Mouse (Mus musculus): ENCODE measurements around the gene Zbed4.
"Not testable (repeated sequence)": the region's sequence is repeated elsewhere in the genome, so short reads cannot be mapped to it uniquely, and the experiment has no call there.

Gene Zbed4

DNA sequence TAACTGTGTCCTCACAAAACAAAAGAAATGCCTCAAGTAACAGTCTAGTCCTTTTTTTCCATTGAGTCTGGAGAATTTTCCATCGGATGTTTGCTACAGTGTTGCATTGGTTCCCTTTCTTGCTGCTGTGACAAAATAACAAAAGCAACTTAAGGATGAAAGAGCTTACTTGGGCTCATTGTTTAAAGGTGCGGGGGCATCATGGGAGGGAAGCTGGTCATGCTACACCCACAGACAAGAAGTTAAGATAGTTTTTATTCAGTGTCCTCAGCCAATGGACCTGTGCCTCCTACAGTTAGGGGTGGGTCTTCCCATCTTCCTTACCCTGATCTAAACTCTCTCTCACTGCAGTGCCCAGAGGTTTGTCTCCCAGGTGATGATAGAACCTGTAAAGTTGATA is 13.0 kb upstream of the Zbed4 start:
- in situ Hi-C loops (cut with MboI, MseI), result no loop called here

DNA sequence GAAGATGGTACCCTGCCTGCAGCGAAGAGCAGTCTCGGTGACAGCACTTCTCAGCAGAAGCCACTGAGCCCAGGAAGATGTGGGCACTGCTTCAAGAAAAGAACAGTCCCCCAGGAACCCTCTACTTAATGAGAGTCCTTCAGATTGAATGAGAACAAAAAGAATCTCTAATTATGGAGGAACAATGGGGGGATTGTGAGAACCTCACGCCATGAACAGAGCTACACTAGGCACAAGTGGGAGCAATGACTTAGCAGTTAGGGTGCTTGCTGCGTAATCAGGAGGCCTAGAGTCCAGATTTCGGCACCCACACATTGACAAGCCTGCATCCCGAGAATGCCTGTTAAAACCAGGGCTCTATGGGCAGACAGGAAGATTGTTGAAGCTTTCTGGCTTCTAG is 10.1 kb upstream of the Zbed4 start:
- in situ Hi-C loops (cut with MboI, MseI), result no loop called here

DNA sequence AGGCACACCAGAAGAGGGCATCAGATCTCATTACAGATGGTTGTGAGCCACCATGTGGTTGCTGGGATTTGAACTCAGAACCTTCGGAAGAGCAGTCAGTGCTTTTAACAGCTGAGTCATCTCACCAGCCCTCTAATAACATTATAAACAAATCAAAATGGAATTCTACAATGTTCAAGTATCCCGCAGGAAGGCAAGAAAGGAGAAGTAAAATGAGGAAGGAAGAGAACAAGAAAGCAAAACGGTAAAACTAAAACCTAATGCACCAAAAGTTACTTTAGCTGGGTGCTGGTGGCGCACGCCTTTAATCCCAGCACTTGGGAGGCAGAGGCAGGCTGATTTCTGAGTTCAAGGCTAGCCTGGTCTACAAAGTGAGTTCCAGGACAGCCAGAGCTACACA is 8.1 kb upstream of the Zbed4 start:
- in situ Hi-C loops (cut with MboI, MseI), result not testable (repeated sequence)

DNA sequence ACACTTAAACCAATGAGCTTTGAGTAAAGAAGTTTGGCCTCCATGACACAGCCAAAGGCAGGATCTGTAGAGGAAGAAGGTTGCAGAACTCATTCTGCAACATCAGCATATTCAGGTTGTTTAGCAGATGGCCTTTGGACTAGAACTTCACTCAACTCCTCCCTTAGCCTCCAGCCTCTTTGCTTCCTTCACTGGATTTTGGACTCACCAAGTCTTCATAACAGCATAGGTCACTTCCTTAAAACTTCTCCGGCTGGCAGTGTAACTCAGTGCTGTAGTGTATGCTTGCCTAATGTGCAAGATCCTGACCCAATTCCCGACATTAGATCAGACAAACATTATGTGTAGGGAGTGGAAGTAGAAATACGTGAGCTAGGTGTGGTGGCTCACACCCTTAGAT is 6.1 kb upstream of the Zbed4 start:
- in situ Hi-C loops (cut with MboI, MseI), result no loop called here

DNA sequence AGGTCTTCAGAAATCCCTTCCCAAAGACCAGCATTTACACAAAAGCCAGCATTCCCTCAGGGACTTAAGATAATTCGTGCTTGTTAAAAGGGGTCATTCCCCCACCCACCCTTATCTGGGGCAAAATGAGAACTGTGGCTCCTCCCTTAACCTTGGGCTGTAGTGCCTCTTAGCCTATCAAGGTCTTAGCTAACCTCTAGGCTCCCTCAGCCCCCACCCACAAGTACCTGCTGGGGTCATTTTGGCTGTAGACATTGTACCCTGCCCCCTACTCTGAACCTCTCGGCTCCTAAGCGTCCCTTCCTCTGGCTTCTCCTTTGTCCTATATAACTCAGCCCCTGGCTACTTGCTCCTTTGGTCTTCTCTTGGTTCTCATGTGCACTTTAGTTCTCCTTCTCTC is 5.5 kb upstream of the Zbed4 start:
- in situ Hi-C loops (cut with MboI, MseI), result no loop called here

DNA sequence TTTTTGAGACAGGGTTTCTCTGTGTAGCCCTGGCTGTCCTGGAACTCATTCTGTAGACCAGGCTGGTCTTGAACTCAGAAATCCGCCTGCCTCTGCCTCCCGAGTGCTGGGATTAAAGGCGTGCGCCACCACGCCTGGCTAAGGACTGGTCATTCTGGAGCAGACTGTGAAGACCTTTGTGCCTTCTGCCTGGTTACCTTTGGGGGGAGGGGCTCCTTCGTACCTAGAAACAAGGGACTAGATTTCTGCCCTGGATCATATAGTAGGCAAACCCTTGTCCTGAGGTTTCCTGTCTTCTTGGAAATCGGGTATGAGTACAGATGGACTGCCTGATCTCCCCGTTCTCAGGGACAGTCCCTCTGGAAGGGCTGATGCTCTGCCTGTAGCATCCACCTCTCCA is 1.8 kb upstream of the Zbed4 start:
- in situ Hi-C loops (cut with MboI, MseI), result not testable (repeated sequence)

DNA sequence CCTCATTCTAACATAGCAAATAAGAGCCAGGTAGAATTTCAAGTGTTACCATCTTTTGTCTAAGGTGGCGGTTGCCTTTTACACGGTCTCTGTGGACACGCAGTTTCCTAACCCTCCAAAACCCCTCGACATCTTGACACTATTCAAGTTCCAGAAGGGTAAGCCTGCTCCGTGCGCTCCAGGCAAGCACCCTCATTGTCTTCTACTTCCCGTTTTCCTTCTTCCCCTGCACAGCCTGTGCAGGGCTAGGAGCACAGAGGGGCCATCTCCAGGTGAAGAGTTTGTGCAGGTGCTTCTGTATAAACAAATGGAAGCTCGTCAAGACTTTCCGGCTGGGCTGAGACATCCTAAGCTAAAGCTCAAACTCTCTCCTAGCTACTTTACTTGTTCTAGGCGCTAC is 1.4 kb upstream of the Zbed4 start:
- in situ Hi-C loops (cut with MboI, MseI), result no loop called here

DNA sequence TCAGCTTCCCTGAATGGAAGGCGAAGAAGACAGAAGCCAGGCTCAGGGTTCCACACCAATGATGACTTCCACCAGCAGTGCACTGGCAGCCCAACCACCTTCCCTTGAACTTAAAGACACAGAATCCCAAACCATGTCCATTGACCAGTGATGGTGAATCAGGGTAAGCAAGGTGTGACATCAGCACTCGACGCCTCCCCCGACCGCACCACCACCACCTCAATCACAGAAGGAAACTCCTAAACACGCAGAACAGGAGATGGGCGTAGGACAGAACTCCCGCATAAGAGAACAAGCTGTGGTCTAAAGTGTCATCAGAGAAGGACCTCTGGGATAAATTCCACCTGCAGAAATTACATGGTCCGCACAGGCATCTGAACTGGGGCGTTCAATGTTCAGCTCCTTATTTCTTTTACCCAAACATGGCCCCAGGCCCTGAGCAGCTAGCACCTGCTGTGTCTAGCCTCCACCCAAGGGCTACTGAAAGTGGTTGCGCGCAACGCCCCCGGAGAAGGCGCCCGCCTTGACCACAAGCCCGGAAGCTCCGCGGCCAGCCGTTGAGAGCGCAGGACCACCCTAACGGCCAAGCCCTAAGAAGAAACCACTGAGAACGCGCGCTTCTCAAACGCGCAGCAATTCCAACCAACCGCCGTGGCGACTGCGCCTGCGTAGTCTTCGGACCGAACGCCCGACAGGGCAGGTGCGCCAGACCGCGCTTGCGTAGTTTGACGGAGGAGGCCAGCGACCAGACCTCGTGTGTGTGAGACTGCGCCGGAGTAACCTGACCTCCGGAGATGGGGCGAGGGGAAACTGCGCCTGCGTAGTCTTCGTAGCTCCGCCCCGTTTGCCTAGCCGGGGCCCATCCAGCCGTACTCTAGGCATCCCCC is 540 bp upstream of the Zbed4 start:
- in situ Hi-C loops (cut with MboI, MseI), result no loop called here

DNA sequence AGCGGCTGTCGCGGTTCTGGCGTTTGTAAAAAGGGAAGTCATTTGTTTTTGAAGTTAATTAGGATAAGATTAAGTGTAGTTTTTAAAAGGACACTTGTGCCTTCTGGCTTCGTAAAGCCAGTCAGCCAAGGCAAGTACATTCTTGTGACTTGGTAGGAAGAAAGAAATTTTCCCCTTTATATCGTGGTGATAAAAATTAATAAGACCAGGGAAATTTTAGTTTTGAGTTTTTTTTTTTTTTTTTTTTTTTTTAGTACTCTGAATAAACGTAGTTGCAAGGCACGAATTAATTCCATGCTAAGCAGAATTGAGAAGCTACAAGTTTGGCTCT is 908 bp downstream of the Zbed4 start:
- in situ Hi-C loops (cut with MboI, MseI), result no loop called here

DNA sequence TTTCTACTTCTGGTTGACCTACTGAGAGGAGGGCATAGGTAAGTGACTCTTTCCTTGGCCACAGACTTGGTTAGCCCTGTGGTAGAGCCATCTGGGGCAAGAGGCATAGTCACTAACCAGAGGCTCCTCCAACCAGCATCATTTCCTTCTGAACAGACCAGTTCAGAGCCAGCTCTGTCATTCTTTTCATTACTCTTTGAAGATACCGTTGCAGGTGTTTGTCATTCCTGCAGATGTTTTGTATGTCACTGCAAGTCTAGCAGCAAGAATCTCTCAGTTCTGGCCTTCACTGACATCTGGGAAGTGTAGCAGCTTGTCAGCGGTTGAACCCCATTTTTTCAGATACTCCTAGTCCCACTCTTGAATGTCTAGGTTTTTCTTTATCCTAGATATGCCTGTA is 3.4 kb downstream of the Zbed4 start:
- in situ Hi-C loops (cut with MboI, MseI), result loop anchor here (5.0 kb wide), 1 partner anchor 67 kb away; no protein-coding TSS in a partner anchor

DNA sequence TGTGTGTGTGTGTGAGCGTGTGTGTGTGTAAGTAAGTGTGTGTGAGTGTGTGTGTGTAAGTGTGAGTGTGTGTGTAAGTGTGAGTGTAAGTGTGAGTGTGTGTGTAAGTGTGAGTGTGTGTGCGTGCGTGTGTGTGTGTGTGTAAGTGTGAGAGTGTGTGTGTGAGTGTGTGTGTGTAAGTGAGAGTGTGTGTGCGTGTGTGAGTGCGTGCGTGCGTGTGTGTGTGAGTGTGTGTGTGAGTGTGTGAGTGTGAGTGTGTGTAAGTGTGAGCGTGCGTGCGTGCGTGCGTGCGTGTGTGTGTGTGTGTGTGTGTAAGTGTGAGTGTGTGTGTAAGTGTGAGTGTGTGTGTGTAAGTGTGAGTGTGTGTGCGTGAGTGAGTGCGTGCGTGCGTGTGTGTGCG is 4.3 kb downstream of the Zbed4 start:
- in situ Hi-C loops (cut with MboI, MseI), result loop anchor here (5.0 kb wide), 1 partner anchor 67 kb away; no protein-coding TSS in a partner anchor

DNA sequence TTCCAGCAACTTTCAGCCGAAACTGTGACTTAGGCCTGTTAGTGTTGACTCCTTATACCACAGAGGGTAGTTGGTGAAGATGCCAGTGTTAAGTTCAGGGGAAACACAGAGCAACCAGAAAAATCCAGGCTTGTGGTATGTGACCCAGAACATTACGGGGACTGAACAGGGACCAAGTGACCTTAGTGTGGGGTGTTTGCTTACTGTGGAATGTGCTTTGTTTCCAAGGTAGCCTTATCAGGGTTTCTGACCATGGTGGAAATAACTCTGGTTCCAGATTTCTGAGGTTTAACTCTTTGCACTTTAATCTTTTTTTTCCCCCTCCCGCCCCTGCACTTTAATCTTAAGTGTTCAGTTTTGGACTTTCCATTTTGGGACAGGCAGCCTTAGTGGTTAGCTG is 6.6 kb downstream of the Zbed4 start:
- in situ Hi-C loops (cut with MboI, MseI), result loop anchor here (5.0 kb wide), 1 partner anchor 64 kb away; no protein-coding TSS in a partner anchor

DNA sequence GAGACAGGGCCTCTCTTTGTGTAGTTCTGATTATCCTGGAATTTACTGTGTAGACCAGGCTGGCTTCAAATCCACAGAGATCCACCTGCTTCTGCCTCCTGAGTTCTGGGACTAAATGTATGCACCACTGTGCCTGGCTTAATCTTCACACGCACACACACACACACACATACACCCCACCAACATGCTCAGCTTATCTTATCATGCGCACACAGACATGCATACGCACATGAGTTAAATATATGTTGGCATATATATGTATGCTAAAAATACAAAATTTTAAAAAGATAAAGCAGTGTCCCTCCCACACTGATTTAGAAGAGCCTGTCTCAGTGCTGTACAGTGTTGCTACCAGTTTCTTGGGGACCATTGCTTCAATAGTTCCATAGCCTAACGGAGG is 10.1 kb downstream of the Zbed4 start:
- in situ Hi-C loops (cut with MboI, MseI), result no loop called here

DNA sequence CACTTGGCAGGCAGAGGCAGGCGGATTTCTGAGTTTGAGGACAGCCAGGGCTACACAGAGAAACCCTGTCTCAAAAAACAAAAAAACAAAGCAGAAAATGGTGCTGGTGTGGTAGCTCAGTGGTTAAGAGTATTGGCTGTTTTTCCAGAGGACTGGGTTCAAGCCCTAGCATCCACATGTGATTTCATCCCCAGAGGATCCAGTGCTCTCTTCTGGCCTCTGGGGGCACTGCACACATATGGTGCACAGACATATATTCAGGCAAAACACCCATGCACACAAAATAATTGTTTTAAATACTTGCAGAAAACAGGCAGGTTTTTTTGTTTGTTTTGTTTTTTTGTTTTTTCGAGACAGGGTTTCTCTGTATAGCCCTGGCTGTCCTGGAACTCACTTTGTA is 14.7 kb downstream of the Zbed4 start:
- in situ Hi-C loops (cut with MboI, MseI), result not testable (repeated sequence)

DNA sequence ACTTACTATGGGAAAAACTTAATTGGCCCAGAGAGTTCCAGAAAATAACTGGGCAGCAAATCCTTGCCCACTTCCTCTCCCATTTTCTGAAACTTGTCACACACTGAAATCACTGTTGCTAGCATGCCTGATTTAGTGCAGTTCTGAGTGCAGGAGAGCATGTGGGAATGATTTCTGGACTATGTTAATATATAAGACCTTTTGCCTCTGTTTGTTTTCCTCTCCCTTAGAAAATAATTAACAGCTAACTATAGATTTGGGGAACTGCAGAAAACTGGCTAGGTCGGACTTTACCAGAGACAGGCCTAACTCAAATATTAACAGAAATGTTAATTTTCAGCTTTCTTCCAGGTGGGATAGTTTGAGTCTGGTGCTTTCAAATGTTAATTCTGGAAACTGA is 17.1 kb downstream of the Zbed4 start:
- in situ Hi-C loops (cut with MboI, MseI), result no loop called here

DNA sequence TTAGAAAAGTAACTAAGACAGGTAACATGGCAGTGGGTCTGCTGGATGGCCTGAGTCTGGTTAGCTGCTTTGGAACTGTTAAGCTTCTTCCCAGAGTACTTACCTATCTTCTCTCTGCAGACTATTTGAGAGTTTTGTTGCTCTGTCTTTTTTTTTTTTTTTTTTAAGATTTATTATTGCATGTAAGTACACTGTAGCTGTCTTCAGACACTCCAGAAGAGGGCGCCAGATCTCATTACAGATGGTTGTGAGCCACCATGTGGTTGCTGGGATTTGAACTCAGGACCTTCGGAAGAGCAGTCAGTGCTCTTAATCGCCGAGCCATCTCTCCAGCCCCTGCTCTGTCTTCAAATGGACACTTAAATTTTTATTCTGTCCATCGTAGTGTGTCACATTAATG is 23.2 kb downstream of the Zbed4 start:
- in situ Hi-C loops (cut with MboI, MseI), result not testable (repeated sequence)

DNA sequence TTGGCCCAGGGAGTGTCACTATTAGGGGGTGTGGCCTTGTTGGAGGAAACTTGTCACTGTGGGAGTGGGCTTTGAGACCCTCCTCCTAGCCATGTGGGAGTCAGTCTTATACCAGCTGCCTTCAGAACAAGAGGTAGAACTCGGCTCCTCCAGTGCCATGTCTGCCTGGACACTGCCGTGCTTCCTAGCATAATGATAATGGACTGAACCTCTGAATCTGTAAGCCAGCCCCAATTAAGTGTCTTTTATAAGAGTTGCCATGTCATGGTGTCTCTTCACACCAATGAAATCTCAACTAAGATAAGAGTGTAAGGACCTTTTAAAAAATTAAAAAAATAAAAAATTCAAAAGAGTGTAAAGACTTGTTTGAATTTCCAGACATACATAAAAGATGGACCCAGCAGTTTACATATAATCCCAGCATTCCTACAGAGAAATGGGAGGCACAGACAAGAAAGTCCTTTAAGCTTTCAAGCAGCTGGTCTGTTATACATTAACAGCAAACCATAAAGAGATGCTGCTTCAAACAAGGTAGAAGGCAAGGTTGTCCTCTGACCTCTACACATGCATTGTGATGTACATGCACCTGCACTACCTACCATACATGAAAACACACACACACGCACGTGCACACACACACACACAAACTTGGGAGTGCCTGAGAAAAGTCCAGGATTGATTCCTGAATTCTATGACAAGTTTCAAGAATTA is 40.8 kb downstream of the Zbed4 start:
- in situ Hi-C loops (cut with MboI, MseI), result no loop called here

DNA sequence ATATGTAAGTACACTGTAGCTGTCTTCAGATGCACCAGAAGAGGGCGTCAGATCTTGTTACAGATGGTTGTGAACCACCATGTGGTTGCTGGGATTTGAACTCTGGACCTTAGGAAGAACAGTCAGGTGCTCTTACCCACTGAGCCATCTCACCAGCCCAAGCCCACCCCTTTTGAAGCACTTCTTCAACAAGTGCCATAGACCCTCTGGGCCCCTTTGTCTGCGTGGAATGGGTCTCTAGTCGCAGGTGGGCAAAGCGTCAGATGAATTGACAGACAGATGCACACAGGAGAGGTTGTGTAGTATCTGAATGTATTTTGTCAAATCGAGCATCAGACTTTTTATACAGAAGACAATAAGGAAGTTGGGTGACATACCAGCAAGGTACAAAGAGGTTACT is 43.3 kb downstream of the Zbed4 start:
- in situ Hi-C loops (cut with MboI, MseI), result not testable (repeated sequence)

DNA sequence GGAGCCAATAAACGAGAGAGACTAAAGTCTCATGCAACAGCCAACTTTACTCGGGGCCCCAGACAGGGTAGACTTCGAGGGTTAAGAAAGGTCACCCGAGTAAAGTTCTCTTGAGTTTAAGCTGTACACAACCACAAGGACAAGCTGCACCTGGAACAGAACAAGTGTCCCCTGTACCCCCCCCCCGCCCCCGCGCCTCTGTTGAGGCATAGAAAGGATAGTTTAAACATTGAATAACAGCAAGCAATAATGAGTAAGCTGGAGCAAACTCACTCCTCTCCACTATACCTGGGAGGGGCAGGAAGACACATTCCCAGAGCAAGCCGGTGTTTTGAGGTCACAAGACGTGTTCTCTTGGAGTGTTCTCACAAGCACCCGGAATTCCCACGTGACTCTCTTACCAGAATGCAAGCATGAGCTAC is 48.5 kb downstream of the Zbed4 start:
- in situ Hi-C loops (cut with MboI, MseI), result loop anchor here (10.0 kb wide), 1 partner anchor 395 kb away; no protein-coding TSS in a partner anchor

DNA sequence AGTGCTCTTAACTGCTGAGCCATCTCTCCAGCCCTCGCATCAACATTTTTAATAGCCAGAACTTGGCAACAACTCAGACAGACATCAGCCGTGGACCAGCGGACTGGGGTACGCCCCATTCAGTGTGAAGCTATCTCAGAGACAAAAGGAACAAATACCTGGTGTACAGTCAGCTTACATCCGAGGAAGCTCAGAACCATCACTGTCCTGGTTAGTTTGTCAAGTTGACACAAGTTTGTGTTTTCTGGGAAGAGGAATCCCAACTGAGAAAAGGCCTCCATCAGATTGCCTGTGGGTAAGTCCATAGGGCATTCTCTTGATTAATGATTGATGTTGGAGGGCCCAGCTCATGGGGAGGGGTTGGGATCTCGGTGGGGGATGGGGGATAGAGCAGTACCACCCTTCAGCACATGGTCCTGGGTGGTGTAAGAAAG is 49.5 kb downstream of the Zbed4 start:
- in situ Hi-C loops (cut with MboI, MseI), result loop anchor here (10.0 kb wide), 1 partner anchor 396 kb away; no protein-coding TSS in a partner anchor

DNA sequence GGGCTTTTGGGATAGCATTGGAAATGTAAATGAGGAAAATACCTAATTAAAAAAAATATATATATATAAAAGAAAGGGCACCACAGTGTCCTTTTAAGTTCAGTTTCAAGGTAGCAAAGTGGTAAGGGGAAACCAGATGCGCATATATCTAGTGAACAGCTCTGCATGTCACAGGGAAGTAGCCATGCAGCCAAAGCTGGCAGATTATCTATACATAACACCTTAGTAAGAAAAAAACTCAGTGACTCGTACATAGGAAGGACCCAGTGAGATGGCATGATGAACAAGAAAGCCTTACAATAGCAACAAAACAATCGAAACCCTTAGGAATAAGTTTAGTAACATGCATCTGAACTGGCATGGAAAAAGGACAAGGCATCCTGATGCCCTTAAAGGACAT is 50.4 kb downstream of the Zbed4 start:
- in situ Hi-C loops (cut with MboI, MseI), result loop anchor here (10.0 kb wide), 1 partner anchor 397 kb away; no protein-coding TSS in a partner anchor

DNA sequence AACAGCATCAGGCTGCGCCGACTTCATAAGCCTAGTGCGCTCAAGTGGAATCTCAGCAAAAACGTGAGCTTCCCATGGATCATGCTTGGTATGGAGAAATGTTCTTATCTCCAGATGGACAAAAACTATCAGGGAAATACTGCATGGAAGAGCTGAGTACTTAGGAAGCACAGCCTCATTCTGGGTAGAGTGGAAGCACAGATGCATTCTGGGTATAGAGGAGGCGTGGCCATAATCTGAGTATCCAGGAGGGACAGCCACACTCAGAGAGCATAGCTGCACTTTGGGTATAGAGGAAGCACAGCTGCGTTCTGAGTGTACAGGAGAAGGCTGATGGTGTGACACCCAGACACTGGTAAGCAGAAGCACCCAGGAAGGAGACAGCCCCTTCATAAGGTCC is 50.9 kb downstream of the Zbed4 start:
- in situ Hi-C loops (cut with MboI, MseI), result loop anchor here (10.0 kb wide), 1 partner anchor 398 kb away; no protein-coding TSS in a partner anchor

DNA sequence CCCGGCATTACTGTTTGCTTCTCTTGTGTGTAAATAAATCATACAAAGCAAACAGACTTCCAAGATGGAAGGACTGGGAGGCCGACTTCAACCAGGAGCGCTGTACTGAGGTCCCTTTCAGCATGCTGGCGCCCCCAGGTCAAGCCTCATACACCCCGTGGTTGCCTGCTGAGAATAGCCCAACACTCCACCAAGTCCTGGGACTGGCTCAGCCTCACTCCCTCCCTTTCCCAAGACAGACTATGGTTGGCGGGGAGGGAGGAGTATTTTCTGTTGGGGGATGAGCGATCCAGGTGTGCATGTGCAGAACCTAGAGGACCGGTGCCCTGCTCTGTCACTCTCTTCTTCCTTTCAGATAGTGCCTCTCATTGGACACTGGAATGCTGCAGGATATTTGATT is 56.7 kb downstream of the Zbed4 start:
- in situ Hi-C loops (cut with MboI, MseI), result loop anchor here (10.0 kb wide), 1 partner anchor 403 kb away; no protein-coding TSS in a partner anchor

Data from regulatory T cell (primary cell).